Mouse (Mus musculus): ENCODE results near the gene Reln.

Reln gene

DNA sequence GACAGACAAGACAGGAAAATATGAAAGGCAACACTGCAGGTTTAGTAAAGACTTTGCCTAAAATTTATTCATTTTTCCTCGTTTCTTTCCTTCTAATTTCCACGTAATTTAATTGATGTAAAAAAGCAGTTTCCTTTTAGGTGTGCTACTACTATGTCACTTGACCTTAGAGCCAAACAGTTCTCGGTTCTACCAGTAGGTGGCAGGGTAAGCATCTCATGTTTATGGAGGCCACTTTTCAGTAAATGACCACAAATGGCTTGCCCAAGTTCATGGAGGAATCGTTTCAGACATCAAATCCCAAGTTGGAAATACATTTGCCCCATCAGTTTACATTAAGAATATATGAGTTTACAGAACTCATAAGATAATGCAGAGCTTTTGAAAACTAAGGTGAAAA lies 358.2 kb downstream of the Reln start:
- DNase-seq: peak; percentile 65

DNA sequence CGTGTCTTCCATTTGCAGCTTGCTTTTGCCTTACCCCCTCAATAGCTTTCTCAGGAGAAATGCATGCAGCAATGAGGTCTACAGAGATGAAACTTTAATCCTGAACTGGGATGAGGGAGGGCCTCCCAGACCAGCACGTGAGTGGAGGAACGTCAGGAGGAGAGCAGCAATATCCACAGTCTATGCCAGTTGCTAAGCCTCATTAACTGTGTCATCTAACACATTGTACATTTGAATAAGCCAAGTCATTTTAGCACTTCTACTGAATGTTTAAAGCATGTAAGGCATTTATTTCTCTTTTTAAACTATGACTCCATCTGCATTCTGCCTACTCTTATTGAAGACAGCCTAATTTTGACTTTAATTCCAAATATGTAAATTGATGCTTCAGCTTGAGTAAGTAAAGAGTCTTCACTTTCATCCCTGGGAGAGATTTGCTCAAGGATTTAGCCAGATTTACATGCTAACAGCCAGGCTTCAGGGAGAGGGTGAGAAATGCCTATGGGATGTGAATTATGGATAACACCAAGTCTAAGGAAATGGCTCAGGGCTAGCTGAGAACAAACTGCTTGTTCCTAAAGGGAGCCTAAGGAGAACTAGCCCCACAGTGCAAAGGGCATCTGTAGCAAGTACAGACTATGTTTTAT lies 361.4 kb downstream of the Reln start:
- no peak for DNase-seq

DNA sequence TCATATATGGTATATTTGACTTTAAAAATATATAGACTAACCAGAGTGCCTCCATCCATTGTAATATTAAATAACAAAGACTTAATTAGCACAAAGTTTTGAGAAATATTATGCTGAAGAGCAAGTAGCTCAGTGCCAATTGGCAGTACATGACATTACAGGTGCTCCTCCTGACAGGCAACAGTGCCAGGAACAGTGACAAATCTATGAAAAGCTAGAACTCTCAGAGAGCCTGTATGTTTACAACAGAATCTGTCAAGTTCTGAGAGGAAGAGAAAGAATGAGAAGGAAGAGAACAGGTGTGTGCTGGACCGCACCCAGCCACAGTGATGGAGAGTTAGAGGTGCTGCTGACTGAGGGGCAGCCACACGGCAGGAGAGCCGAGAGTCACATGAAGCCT lies 363.3 kb downstream of the Reln start:
- DNase-seq: peak; percentile 39

DNA sequence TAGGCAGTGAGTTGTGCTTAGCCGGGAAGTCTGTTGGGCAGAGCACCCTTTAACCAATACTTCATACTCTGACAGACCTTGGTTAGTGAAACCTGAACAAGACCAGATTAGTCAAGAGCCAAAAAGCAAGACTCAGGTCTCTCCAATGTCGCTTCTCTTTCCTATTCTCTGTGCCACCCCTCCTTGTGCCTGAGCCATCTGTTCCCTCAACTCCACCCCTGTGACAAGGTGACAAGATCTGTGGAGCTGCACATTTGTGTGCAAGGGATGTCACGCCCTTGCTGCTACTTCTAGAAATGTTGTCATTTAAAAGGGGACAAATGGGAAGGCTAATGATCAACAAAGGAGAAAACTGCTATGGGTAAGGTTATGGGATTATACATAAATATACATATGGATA lies 364.0 kb downstream of the Reln start:
- peak; percentile 43 for DNase-seq

DNA sequence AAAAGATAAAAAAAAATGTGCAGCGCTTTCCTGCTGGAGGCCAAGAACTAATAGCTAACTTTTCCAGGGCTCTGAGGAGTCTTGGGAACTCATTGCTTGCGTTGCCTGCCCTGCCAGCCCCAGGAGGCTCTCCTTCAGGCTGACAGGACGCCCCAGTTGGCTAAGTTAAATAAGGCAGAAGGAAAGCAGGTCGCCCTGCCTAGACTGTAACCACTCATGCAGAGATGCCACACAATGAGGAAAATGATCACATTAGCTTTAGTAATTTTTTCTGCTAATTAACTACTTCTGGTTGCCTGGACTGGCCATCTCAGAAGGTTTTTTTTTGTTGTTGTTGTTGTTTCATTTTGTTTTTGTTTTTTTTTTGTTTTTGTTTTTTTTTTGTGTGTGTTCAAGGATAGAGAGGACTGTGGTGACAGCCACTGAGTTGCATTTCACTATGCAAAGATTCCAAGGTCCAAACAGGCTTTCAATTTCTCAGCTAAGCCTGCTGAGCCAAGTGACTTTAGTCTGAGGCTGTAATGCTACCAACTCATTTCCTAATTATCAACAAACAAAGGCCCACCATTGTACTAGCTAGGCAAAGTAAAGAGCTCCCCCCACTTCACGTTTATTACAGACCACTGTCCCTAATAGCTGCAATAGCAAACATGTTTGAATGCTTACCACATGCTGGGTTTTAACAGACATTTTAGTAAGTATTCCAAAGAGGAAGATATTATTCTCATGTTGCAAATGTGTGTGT lies 371.1 kb downstream of the Reln start:
- no peak for DNase-seq

DNA sequence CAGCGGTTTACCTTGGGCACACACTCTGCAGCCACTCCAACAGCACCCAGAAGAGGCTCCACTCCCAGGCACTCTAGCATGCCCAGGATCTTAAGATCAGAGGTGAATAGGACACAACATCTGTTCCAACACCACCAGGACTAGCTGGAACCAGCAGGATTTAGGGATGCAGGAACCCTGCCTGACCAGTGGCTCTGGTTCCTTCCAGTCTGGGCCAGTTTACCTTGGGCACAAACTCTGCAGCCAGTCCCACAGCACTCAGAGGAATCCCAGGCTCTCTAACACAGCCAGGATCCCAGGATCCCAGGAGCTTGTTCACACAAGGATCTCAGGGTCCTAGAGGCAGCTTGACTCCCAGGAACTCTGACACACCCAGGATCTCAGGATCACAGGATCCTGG lies 382.7 kb downstream of the Reln start:
- no peak for DNase-seq

DNA sequence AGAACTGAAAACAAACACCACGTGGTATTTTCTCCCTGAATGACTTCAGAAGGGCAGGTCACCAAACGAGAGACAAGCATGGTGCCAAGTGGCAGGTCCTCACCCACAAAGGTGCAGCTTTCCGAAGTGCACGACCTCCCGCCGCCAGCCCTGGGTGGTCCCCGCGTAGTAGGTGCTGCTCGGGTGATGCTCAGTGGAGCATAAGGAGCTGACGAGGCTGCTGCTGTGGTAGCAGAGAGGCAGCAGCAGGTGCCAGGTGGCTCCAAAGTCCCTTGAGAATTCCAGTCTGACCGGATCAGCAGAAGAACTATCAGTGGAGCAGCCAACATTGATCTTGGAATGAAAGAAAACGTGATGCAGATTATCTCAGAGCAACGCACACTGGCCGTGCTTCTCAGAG lies 384.4 kb downstream of the Reln start:
- no peak for DNase-seq

DNA sequence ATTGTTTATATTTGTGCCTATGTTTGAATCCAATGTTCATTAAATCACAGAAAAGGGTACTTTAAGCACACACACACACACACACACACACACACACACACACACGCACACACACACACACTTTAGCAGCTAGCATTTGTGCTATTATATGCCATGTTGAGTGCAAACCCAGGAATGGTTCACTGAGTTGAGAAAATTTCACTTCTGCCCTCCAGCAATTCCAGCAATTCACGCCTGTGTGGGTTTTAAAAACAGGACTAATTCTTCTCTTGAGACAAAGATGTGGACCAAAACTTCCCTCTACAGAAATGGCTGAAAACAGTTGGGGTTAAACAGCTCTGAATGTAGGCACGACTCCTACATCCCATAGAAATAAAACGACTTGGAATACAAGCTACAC lies 386.9 kb downstream of the Reln start:
- no peak for DNase-seq

DNA sequence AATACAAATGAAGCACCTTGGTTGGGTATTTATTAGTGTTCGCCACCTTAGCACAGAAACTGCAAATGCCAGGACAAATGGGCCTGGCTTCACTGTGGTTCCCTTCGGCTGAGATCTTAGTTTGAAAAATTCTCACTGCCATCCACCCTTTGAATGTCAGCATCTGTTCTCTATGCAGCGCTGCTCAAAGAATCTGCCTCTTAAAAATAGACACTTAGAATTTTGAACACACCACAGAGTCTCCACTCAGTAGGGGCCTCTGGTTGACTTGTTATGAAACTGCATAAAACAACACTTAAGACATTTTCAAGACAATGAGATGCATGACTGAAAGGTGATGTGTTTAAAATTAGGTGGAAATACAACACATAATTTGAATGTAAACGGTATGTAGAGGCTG lies 387.4 kb downstream of the Reln start:
- no peak for DNase-seq

DNA sequence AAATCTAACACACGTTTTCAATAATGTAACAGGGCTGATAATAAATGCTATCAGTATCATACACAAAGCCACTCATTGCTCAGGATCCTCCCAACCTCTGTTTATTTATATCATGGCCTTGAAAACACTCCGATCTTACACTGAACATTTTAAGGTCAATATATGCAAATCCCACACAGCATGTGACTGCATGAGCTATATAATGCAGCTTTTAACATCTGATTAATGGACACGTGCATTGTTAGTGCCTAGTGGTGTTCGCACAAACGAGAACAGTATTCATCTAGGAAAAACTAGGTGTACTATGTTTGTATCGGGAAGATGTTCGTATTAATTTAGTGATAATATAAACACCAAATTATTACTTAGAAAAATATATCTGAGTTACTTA lies 395.0 kb downstream of the Reln start:
- no peak for DNase-seq

DNA sequence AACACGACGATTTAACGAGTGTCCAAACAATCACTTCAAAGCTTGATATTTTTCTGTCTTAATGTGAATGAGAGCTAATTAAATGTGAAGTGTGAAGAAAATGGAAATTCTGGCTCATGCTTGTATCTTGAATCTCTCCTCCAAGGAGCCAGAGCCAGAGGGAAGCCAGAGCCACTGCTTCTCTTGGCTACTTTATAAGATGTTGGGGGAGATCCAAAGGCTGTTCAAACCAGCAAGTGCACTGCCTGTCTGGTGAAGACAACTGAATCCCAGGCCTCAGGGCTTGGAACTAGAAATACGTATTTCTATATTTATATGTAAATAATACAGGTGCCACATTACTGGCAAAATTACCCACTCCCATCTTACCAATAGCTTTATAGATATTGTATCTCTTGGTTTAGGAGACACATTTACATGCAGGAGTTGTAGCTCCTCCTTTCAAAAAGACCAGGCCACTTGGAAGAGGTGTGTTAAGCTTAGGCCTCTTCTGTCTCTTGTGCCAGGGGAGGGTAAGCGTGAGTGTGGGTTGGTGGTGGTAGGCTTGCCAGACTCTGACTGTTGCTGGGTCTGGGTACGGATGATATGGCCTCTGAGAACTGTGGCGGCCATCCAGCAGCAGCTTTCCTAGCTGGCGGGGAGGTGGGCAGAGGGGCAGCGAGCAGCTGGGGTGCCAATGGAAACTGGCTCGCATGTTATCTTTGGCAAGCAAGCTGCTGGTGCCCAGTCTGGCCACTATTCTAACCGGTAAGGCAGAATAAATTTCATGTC lies 395.6 kb downstream of the Reln start:
- peak; percentile 79 for DNase-seq

DNA sequence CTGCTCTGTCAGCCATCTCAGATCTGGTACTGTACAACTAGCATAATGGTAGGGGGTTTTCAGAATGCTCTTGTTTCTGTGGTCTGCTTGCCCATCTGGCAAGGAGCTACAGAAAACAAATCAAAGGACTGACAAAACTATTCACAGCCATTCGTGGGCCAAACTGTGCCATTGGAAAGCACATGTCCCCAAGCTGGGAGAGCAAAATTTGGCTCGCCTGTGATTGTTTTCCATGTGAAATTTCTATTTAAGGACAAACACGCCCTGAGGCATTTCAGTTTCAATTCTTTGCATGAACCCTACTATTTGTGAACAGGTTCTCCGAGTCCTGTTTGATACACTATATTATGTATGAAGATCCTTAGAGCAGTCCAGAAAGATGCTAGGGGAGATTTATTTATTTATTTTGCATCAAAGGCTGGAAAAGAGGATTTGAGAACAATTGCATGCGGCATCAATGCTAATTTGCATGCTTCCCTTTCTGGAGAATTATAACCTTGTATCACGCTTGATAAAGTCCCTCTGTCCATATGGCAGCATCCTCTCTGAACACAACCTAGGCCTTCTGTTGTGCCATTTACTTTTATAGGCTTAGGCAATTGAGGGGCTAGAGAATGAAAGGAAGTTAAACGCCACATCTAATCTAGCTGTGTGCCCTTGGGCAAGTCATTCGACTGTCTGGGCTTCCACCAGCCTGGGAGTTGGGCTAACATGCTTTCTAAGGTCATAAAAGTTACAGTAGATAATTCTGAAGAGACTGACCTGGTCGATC lies 396.7 kb downstream of the Reln start:
- DNase-seq: no peak

DNA sequence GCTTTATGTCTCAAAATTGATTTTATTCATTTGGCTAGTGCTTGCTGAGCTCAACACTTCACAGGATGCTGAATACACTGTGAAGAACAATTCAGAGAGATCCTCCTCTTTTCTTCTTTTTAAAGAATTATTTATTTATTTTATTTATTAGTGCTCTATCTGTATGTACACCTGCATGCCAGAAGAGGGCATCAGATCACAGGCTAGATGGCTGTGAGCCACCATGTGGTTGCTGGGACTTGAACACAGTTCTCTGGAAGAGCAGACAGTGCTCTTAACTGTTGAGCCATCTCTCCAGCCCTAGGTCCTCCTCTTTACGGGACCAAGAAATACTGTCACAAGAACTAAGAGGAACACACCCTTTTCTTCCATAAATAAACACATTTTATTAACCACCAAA lies 399.9 kb downstream of the Reln start:
- no peak for DNase-seq

DNA sequence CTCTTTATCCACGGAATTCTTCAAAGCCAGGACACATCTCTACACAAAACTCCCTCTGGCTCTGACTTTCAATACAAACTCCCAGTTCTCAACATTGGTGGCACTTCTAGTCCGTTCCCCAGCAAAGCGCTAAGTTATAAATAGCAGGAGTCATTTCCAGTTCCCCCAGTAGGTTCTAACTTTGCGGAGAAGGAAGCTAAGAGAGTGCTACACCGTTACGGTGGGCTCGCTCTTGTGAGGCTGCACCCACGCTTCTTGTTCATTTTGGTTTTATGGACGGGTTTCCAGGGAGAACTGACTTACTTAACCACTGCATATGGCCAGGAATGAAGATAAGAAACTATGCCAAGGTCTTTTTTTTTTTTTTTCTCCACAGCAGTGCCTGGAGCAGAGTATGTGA lies 405.1 kb downstream of the Reln start:
- DNase-seq: no peak

DNA sequence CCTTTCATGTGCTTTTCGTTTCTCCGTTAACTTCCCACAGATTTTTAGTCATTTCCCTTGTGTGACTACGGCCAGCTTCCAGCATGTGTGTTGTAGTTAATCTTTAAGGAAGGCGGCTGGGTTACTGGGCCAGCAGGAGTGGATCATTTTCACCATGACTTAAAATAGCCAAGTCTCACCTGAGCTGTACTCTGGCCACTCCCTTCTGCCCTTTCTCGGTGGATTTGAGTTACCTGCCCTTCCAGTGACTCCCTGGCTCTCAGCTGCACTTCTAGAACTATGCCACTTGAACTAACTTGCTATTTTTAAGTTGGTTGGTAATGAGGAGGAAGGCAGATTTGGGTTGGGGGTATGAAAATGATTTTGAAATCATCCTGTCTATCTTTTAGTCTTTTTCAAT lies 406.4 kb downstream of the Reln start:
- DNase-seq: no peak

DNA sequence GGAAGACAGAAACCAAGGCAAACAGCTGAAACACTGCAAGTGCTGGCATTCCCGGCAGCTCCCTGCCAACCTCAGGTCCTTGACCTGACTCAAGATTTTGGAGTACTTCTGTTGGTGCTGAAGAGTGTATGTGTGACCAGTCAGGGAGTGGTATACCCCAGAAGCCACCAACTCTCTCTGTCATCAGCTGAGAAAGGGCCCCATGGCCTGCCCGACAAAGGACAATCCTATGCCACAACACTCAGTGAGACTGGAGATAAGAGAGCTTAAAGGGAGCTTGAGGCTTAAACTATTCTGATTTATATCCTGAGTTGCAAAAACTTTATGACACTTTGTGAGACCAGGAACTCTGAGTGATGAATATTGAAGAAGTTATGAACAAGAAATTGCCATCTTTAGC lies 407.9 kb downstream of the Reln start:
- DNase-seq: no peak

DNA sequence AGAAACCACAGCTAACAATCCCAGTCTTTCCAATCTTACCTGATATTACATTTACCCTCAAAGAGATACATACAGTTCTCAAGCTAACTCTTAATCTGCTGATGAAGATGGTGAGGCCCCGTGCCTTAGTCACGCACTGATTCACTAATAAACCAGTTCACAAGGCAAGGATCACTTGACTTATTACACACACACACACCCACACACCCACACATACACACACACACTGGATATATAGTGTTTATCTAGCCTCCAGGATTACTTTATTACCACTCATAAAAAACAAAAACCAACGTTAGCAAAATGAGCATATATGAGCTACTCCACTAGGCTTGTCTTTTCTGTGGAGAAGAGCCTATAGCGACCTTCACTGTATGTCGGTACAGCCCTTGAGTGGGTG lies 408.4 kb downstream of the Reln start:
- DNase-seq: no peak

DNA sequence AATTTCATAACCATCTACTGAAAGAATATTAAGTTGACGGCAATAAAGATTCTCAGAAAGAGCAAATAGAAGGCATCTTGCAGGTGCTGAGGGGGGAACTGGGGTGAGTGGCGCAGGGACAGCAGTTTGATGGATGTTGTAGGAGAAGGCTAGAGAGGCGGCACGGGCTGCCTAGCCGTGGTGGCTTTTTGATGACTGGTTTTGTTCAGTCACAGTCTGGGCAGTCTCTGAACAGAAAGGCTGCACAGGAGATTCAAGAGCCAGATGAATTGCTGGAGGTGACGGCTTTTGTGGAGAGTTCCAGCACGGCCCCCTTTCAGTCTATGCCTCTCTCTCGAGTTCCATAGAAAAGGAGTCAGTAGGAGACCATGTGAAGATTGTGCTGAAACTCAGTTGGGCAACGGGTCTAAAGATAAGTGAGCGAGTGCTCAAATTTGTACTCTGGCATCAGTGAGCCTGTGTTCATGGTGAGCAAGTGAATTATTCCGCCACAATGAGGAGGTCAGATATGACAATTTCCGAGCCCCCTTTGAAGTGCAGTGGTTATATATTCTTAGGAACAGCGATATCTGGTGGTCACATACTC lies 409.6 kb downstream of the Reln start:
- DNase-seq: no peak

DNA sequence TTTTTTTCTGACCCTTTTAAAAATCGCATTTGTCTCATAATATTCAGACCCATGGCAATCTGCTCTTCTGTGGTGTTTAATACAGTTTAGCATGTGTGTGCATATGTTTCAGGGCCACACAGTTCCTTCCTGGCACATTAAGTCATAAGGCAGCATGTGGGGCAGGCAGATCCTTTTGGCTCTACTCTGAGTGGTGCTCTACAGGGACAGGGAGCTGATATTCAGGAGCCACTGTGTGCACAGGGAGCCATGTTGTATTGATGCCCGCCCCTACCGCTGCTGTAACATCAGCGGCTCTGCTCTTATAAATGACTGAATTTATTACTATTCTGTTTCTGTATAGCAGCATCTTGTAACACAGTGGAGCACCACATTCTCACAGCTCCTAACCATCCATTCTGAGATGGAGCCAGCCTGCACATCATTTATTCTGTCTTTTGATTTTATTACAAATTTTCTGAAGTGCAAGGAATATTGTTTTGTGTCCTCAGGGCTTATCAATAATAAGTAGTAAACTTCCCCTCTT lies 410.3 kb downstream of the Reln start:
- DNase-seq: peak; percentile 48

DNA sequence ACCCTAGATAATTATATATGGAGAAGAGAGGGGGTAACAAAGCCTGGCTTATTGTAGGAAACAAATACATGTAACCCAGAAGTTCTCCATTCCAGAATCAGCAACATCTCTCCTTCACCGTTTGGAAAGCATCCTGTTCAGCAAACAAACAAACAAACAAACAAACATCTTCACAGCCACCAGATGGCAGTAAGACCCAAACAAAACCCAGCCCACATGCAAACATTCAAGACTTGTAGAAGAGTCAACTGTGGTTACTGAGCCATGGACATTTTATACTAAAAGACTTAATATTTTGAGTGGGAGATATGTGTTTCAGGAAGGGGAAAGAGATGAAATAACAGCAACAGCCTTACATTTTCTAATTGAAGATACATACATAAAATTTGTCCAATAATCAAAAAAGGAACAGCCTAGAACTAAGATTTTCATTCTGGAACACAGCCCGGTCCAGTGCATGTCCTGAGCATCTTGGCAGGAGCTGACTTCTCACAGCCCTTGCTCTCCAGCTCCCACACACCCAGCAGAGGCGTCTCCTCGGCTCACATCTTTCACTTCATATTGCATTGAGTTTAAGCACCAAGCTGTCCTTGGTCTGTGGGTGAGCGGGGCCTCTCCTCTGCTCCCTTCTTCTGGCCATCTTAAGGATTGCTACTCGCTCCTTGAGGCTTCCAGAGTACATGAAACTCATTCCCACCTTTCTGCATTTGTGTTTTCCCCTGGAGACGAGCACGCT lies 411.0 kb downstream of the Reln start:
- DNase-seq: peak; percentile 47

DNA sequence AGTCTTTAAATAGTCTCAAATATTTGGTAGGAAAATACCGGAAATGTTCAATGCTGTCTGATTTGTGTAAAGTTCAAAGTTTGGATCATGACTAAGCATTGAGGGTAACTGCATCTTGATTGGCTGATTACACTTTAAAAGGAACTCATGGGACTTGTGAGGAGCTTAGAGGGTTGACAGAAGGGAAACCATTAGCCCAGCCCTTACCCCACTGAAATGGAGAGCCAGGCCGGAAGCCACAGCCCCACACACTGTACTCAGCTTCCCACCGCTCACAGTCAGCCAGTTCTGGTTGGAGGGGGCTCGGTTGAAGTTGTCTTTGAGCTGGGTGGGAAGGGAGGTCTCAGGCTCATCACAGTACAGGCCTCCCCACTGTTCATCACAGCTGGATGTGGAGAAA lies 413.4 kb downstream of the Reln start:
- no peak for DNase-seq

DNA sequence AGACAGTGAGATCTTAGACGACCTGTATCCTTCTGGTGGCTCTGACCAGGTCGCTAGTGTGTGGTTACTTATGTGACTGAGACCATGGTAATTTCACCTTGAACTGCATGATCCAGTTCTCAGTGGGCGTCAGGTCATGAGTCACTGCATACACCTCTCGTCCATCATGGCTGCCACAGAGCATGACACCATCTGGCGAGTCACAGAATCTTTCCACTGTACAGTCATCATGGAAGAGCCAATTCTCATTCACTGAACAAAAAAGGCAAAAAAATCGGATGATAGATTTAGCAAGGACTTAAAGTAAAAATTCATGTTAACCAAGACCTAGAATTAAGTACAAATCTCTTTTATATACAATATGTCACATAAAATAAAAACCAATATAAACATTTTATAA lies 424.2 kb downstream of the Reln start:
- DNase-seq: no peak
